Mouse (Mus musculus): Measurements from ENCODE around the gene Nbeal1. TPM values are rescaled to one million over a fixed set of nuclear protein-coding genes. Genes with fewer than 3 reads are reported as not detected.
A peak's percentile ranks its signal among the peaks of the same experiment; 100 is the strongest.

Gene Nbeal1
- 4.7 and 5.0 TPM in 2 replicates for polyA plus RNA-seq (2015; fragmentation: Nextera tagmentation; extraction: Ambion mirVana)

GRCm38 (mm10) chr1:60179932-60180783 lies at the start of gene Nbeal1:
Gene Nbeal1 (plus strand): TSS chr1:60180599.
- ATAC-seq (ENCODE audit: low FRiP score, low TSS enrichment) = peak; percentile 99
- Histone ChIP-seq H3K4me3 (ENCODE audit: low read depth, low read length) (peak within 1 kb of the TSS; percentile 98), H3K4me2 (replicated peaks; ENCODE audit: low read depth) (peak within 1 kb of the TSS; percentile 60), H3K27ac (replicated peaks) (peak within 1 kb of the TSS; percentile 97), H3K9me3 (ENCODE audit: control insufficient read depth, low read length) (no peaks in the 10 kb centered on the region), H3K27me3 (ENCODE audit: control insufficient read depth, insufficient read depth, low read length) (no peaks in the 10 kb centered on the region), H3K36me3 (ENCODE audit: control insufficient read depth, insufficient read depth, low read length) (no peaks in the 10 kb centered on the region), H3K9ac (ENCODE audit: low read length) (peak within 1 kb of the TSS; percentile 96), H3K4me1 (replicated peaks; ENCODE audit: control insufficient read depth, insufficient read depth) (no peaks in the 10 kb centered on the region)
- peak; percentile 100 for DNase-seq (ENCODE audit: low spot score)
- no peak for TF ChIP-seq EP300 (optimal IDR thresholded peaks at IDR 0.05)
- peak; percentile 57 for TF ChIP-seq CTCF (IDR thresholded peaks at IDR 0.05; ENCODE audit: low read depth)
- 1% methylated on average over 67 of the region's 74 CpGs for WGBS

GRCm38 (mm10) chr1:60137346-60137745 lies 43.1 kb upstream of the Nbeal1 start:
- Histone ChIP-seq H3K4me2 (replicated peaks; ENCODE audit: low read depth) (no peak overlapping the region), H3K27ac (replicated peaks) (no peak overlapping the region), H3K4me1 (replicated peaks; ENCODE audit: control insufficient read depth, insufficient read depth) (no peaks in the 10 kb centered on the region), H3K36me3 (ENCODE audit: control insufficient read depth, insufficient read depth, low read length) (no peaks in the 10 kb centered on the region), H3K9ac (ENCODE audit: low read length) (no peak overlapping the region), H3K4me3 (ENCODE audit: low read depth, low read length) (no peak overlapping the region), H3K27me3 (ENCODE audit: control insufficient read depth, insufficient read depth, low read length) (no peaks in the 10 kb centered on the region), H3K9me3 (ENCODE audit: control insufficient read depth, low read length) (no peaks in the 10 kb centered on the region)
- TF ChIP-seq EP300 (optimal IDR thresholded peaks at IDR 0.05) (no peak), CTCF (IDR thresholded peaks at IDR 0.05; ENCODE audit: low read depth) (no peak)
- 68% methylated on average over 9 of the region's 9 CpGs for WGBS
- DNase-seq (ENCODE audit: low spot score) (no peak), ATAC-seq (ENCODE audit: low FRiP score, low TSS enrichment) (no peak)

- Histone ChIP-seq H3K27me3 (ENCODE audit: control insufficient read depth, insufficient read depth, low read length) (no peaks in the 10 kb centered on the region), H3K9me3 (ENCODE audit: control insufficient read depth, low read length) (no peaks in the 10 kb centered on the region), H3K4me3 (ENCODE audit: low read depth, low read length) (no peak overlapping the region), H3K36me3 (ENCODE audit: control insufficient read depth, insufficient read depth, low read length) (peaks cover 3% of the 10 kb centered on the region; the same call in 1 of the 2 replicates), H3K4me1 (replicated peaks; ENCODE audit: control insufficient read depth, insufficient read depth) (no peaks in the 10 kb centered on the region), H3K27ac (replicated peaks) (no peak overlapping the region), H3K9ac (ENCODE audit: low read length) (no peak overlapping the region), H3K4me2 (replicated peaks; ENCODE audit: low read depth) (no peak overlapping the region)
- DNase-seq (ENCODE audit: low spot score) (peak; percentile 53), ATAC-seq (ENCODE audit: low FRiP score, low TSS enrichment) (no peak)
- TF ChIP-seq CTCF (IDR thresholded peaks at IDR 0.05; ENCODE audit: low read depth) (peak; percentile 65), EP300 (optimal IDR thresholded peaks at IDR 0.05) (no peak)
- WGBS = 62% methylated on average over 5 of the region's 5 CpGs
Measured at GRCm38 (mm10) chr1:60152700-60153099, 27.7 kb upstream of the Nbeal1 start.

- DNase-seq (ENCODE audit: low spot score) = no peak
- Histone ChIP-seq H3K4me2 (replicated peaks; ENCODE audit: low read depth) (no peak overlapping the region), H3K9ac (ENCODE audit: low read length) (no peak overlapping the region), H3K36me3 (ENCODE audit: control insufficient read depth, insufficient read depth, low read length) (no peaks in the 10 kb centered on the region), H3K4me1 (replicated peaks; ENCODE audit: control insufficient read depth, insufficient read depth) (no peaks in the 10 kb centered on the region), H3K4me3 (ENCODE audit: low read depth, low read length) (no peak overlapping the region), H3K27me3 (ENCODE audit: control insufficient read depth, insufficient read depth, low read length) (no peaks in the 10 kb centered on the region), H3K9me3 (ENCODE audit: control insufficient read depth, low read length) (no peaks in the 10 kb centered on the region), H3K27ac (replicated peaks) (no peak overlapping the region)
- ATAC-seq (ENCODE audit: low FRiP score, low TSS enrichment) = no peak
- TF ChIP-seq EP300 (optimal IDR thresholded peaks at IDR 0.05) (no peak), CTCF (IDR thresholded peaks at IDR 0.05; ENCODE audit: low read depth) (no peak)
- 83% methylated on average over 7 of the region's 7 CpGs for WGBS
Measured at GRCm38 (mm10) chr1:60156651-60157050, 23.7 kb upstream of the Nbeal1 start.

- H3K9me3 ChIP-seq (ENCODE audit: control insufficient read depth, low read length) = no peaks in the 10 kb centered on the region
- ATAC-seq (ENCODE audit: low FRiP score, low TSS enrichment) = peak; percentile 64; the same call in 1 of the 2 replicates
- no peak overlapping the region for H3K4me2 ChIP-seq (replicated peaks; ENCODE audit: low read depth)
- no peak overlapping the region for H3K4me3 ChIP-seq (ENCODE audit: low read depth, low read length)
- no peak overlapping the region for H3K9ac ChIP-seq (ENCODE audit: low read length)
- H3K4me1 ChIP-seq (replicated peaks; ENCODE audit: control insufficient read depth, insufficient read depth) = no peaks in the 10 kb centered on the region
- no peak overlapping the region for H3K27ac ChIP-seq (replicated peaks)
- 38% methylated on average over 3 of the region's 3 CpGs for WGBS
- peak; percentile 66 for DNase-seq (ENCODE audit: low spot score)
- no peaks in the 10 kb centered on the region for H3K36me3 ChIP-seq (ENCODE audit: control insufficient read depth, insufficient read depth, low read length)
- TF ChIP-seq CTCF (IDR thresholded peaks at IDR 0.05; ENCODE audit: low read depth) = peak; percentile 83
- TF ChIP-seq EP300 (optimal IDR thresholded peaks at IDR 0.05) = no peak
- H3K27me3 ChIP-seq (ENCODE audit: control insufficient read depth, insufficient read depth, low read length) = no peaks in the 10 kb centered on the region
Measured at GRCm38 (mm10) chr1:60158411-60158810, 22.0 kb upstream of the Nbeal1 start.

- WGBS = 88% methylated on average over 3 of the region's 3 CpGs
- no peaks in the 10 kb centered on the region for H3K4me1 ChIP-seq (replicated peaks; ENCODE audit: control insufficient read depth, insufficient read depth)
- no peaks in the 10 kb centered on the region for H3K27me3 ChIP-seq (ENCODE audit: control insufficient read depth, insufficient read depth, low read length)
- H3K4me3 ChIP-seq (ENCODE audit: low read depth, low read length) = no peak overlapping the region
- DNase-seq (ENCODE audit: low spot score) = no peak
- H3K9ac ChIP-seq (ENCODE audit: low read length) = no peak overlapping the region
- TF ChIP-seq CTCF (IDR thresholded peaks at IDR 0.05; ENCODE audit: low read depth) (no peak), EP300 (optimal IDR thresholded peaks at IDR 0.05) (no peak)
- no peak for ATAC-seq (ENCODE audit: low FRiP score, low TSS enrichment)
- no peak overlapping the region for H3K4me2 ChIP-seq (replicated peaks; ENCODE audit: low read depth)
- H3K9me3 ChIP-seq (ENCODE audit: control insufficient read depth, low read length) = no peaks in the 10 kb centered on the region
- H3K27ac ChIP-seq (replicated peaks) = no peak overlapping the region
- H3K36me3 ChIP-seq (ENCODE audit: control insufficient read depth, insufficient read depth, low read length) = no peaks in the 10 kb centered on the region
Measured at GRCm38 (mm10) chr1:60163676-60164075, 16.7 kb upstream of the Nbeal1 start.
